In the genomic region with DNA sequence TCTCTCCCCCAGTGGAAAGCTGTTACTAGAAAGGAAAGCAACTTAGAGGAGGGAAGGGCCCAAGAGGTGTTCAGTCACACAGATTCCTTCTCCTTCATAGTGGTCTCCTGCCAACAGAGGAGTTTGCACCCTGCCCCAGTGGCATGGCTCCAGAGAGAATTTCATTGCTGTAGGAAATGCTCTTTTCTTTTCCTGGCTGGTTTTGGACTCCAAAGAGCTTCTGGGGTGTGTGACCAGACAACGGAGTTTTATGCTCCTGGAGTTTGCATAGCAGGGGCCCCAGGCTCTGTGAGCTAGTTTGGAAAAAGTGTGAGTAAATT, we compare ENCODE assay signal across 8 mouse cellular contexts. TPM values are rescaled to one million over a fixed set of nuclear protein-coding genes. Genes with fewer than 3 reads are reported as not detected.
DNase-seq lines count a peak whose midpoint lies in the region; ATAC-seq and TF ChIP-seq lines count a peak whose summit lies in the region.

No protein-coding gene starts in this region.

- peak overlapping the region; percentile 80 for H3K27ac ChIP-seq in lung, embryonic 14.5 days (ENCODE audit: low read depth)
- H3K27ac ChIP-seq in embryonic facial prominence, embryonic 15.5 days (replicated peaks) = peak overlapping the region; percentile 78; the same call in 1 of the 2 replicates
- H3K27ac ChIP-seq in hindbrain, embryonic 11.5 days (ENCODE audit: low read depth, low read length) = no peak overlapping the region
- no peak overlapping the region for H3K27ac ChIP-seq in liver, embryonic 14.5 days
- H3K27ac ChIP-seq in stomach, embryonic 15.5 days = peak overlapping the region; percentile 81

- no peaks in the 10 kb centered on the region for H3K9me3 ChIP-seq in lung, embryonic 14.5 days (ENCODE audit: low read depth, low read length)
- H3K9me3 ChIP-seq in embryonic facial prominence, embryonic 15.5 days (replicated peaks) = no peaks in the 10 kb centered on the region
- no peaks in the 10 kb centered on the region for H3K9me3 ChIP-seq in hindbrain, embryonic 11.5 days (ENCODE audit: control insufficient read depth, low read length)
- no peaks in the 10 kb centered on the region for H3K9me3 ChIP-seq in liver, embryonic 14.5 days (ENCODE audit: control insufficient read depth, low read length)
- no peaks in the 10 kb centered on the region for H3K9me3 ChIP-seq in stomach, embryonic 15.5 days

- no peak for TF ChIP-seq CTCF in lung, embryonic 14.5 days (IDR thresholded peaks at IDR 0.05; ENCODE audit: low read depth)
- no peak for TF ChIP-seq CTCF in liver, embryonic 14.5 days (IDR thresholded peaks at IDR 0.05; ENCODE audit: low read depth)

- TF ChIP-seq EP300 in liver, embryonic 14.5 days (IDR thresholded peaks at IDR 0.05; ENCODE audit: low read depth) = no peak

- peak overlapping the region; percentile 82 for H3K4me2 ChIP-seq in lung, embryonic 14.5 days
- peak overlapping the region; percentile 80 for H3K4me2 ChIP-seq in embryonic facial prominence, embryonic 15.5 days (replicated peaks)
- H3K4me2 ChIP-seq in hindbrain, embryonic 11.5 days (replicated peaks; ENCODE audit: low read depth, low read length) = peak overlapping the region; percentile 81
- peak overlapping the region; percentile 54 for H3K4me2 ChIP-seq in liver, embryonic 14.5 days (ENCODE audit: low read depth)
- peak overlapping the region; percentile 83 for H3K4me2 ChIP-seq in stomach, embryonic 15.5 days

- WGBS in lung, embryonic 14.5 days = 4% methylated on average over 1 of the region's 1 CpGs
- WGBS in embryonic facial prominence, embryonic 15.5 days = 6% methylated on average over 1 of the region's 1 CpGs
- WGBS in hindbrain, embryonic 11.5 days = 8% methylated on average over 1 of the region's 1 CpGs
- WGBS in liver, embryonic 14.5 days (ENCODE audit: insufficient replicate concordance) = 14% methylated on average over 1 of the region's 1 CpGs
- WGBS in stomach, embryonic 15.5 days = 3% methylated on average over 1 of the region's 1 CpGs

- peak; percentile 47 for DNase-seq in lung, embryonic 14.5 days
- DNase-seq in lung, postnatal 25 days (ENCODE audit: low spot score) = no peak
- DNase-seq in hindbrain, embryonic 11.5 days (ENCODE audit: low spot score) = no peak
- no peak for DNase-seq in liver, embryonic 14.5 days (ENCODE audit: low read depth in 3 of 3, low spot score in 3 of 3)
- no peak for DNase-seq in B cell, adult 2 months
- DNase-seq in urinary bladder, postnatal 25 days (ENCODE audit: low spot score) = no peak

- H3K9ac ChIP-seq in lung, embryonic 14.5 days = peak overlapping the region; percentile 83
- no peak overlapping the region for H3K9ac ChIP-seq in embryonic facial prominence, embryonic 15.5 days
- peak overlapping the region; percentile 77; the same call in 1 of the 2 replicates for H3K9ac ChIP-seq in hindbrain, embryonic 11.5 days (ENCODE audit: low read depth, low read length)
- H3K9ac ChIP-seq in liver, embryonic 14.5 days (replicated peaks) = no peak overlapping the region
- peak overlapping the region; percentile 58 for H3K9ac ChIP-seq in stomach, embryonic 15.5 days

- H3K36me3 ChIP-seq in lung, embryonic 14.5 days (ENCODE audit: insufficient read depth) = no peaks in the 10 kb centered on the region
- no peaks in the 10 kb centered on the region for H3K36me3 ChIP-seq in embryonic facial prominence, embryonic 15.5 days
- H3K36me3 ChIP-seq in hindbrain, embryonic 11.5 days (ENCODE audit: control insufficient read depth, insufficient read depth, low read length) = no peaks in the 10 kb centered on the region
- H3K36me3 ChIP-seq in liver, embryonic 14.5 days (replicated peaks; ENCODE audit: control insufficient read depth, insufficient read depth, low read depth) = no peaks in the 10 kb centered on the region
- H3K36me3 ChIP-seq in stomach, embryonic 15.5 days = no peaks in the 10 kb centered on the region

- H3K4me1 ChIP-seq in lung, embryonic 14.5 days (ENCODE audit: insufficient read depth) = no peaks in the 10 kb centered on the region
- no peaks in the 10 kb centered on the region for H3K4me1 ChIP-seq in embryonic facial prominence, embryonic 15.5 days
- no peaks in the 10 kb centered on the region for H3K4me1 ChIP-seq in hindbrain, embryonic 11.5 days (replicated peaks; ENCODE audit: control insufficient read depth, insufficient read depth, low read length)
- no peaks in the 10 kb centered on the region for H3K4me1 ChIP-seq in liver, embryonic 14.5 days (replicated peaks; ENCODE audit: control insufficient read depth in 2 of 2, insufficient read depth in 2 of 2, low read length in 1 of 2)
- peaks cover 3% of the 10 kb centered on the region for H3K4me1 ChIP-seq in stomach, embryonic 15.5 days

- H3K27me3 ChIP-seq in lung, embryonic 14.5 days (ENCODE audit: insufficient read depth, low read length) = no peaks in the 10 kb centered on the region
- H3K27me3 ChIP-seq in embryonic facial prominence, embryonic 15.5 days = no peaks in the 10 kb centered on the region
- no peaks in the 10 kb centered on the region for H3K27me3 ChIP-seq in hindbrain, embryonic 11.5 days (ENCODE audit: control insufficient read depth, insufficient read depth, low read length)
- H3K27me3 ChIP-seq in liver, embryonic 14.5 days (ENCODE audit: control insufficient read depth, insufficient read depth, low read length) = peaks cover 11% of the 10 kb centered on the region
- H3K27me3 ChIP-seq in stomach, embryonic 15.5 days (replicated peaks) = no peaks in the 10 kb centered on the region

- ATAC-seq in lung, embryonic 14.5 days (ENCODE audit: insufficient read depth) = no peak
- no peak for ATAC-seq in embryonic facial prominence, embryonic 15.5 days (ENCODE audit: insufficient number of reproducible peaks, low FRiP score, low TSS enrichment, low read depth)
- ATAC-seq in hindbrain, embryonic 11.5 days (ENCODE audit: low FRiP score) = no peak
- 0 out of 2 replicates have a peak, but pooled peaks have one; percentile 12 for ATAC-seq in liver, embryonic 14.5 days (ENCODE audit: insufficient read depth)
- ATAC-seq in stomach, embryonic 15.5 days (ENCODE audit: insufficient read depth, low FRiP score, low read depth) = no peak

- H3K4me3 ChIP-seq in lung, embryonic 14.5 days (ENCODE audit: low read depth, low read length) = peak overlapping the region; percentile 74
- H3K4me3 ChIP-seq in embryonic facial prominence, embryonic 15.5 days (replicated peaks) = peak overlapping the region; percentile 73
- H3K4me3 ChIP-seq in hindbrain, embryonic 11.5 days (ENCODE audit: low read depth, low read length) = peak overlapping the region; percentile 61
- H3K4me3 ChIP-seq in liver, embryonic 14.5 days (ENCODE audit: insufficient read depth in 1 of 2, low read depth in 2 of 2, low read length in 2 of 2) = peak overlapping the region; percentile 47 to 59
- H3K4me3 ChIP-seq in stomach, embryonic 15.5 days (replicated peaks) = peak overlapping the region; percentile 74

RNA-seq across cellular contexts. Expression of gene Vegfc, which starts 0.7 kb away (rescaled TPM):
- polyA plus RNA-seq in lung, embryonic 14.5 days (2014; fragmentation: Nextera tagmentation; extraction: Ambion mirVana) = 14.5 and 14.8 TPM in 2 replicates
- 8.5 and 10.4 TPM in 2 replicates for polyA plus RNA-seq in embryonic facial prominence, embryonic 15.5 days (2015; fragmentation: Nextera tagmentation; extraction: Ambion mirVana)
- 5.9 and 7.2 TPM in 2 replicates for polyA plus RNA-seq in hindbrain, embryonic 11.5 days (2014; fragmentation: Nextera tagmentation; extraction: Ambion mirVana)
- 0.90 and 1.1 TPM in 2 replicates for polyA plus RNA-seq in liver, embryonic 14.5 days (2012; rRNA removed)
- 1.4 and 1.5 TPM in 2 replicates for polyA plus RNA-seq in liver, embryonic 14.5 days (2014; fragmentation: Nextera tagmentation; extraction: Ambion mirVana)
- polyA plus RNA-seq in stomach, embryonic 15.5 days (2015; fragmentation: Nextera tagmentation; extraction: Ambion mirVana) = 9.0 and 9.2 TPM in 2 replicates

Comparison
In these comparisons a context has a peak if more than half of its experiments do, and no peak if none do; other contexts are left out.
1. H3K27ac ChIP-seq: peak in lung, embryonic 14.5 days (single experiment), embryonic facial prominence, embryonic 15.5 days (single experiment) and stomach, embryonic 15.5 days (single experiment); none in hindbrain, embryonic 11.5 days (single experiment) and liver, embryonic 14.5 days (single experiment).
2. H3K9ac ChIP-seq: peak in lung, embryonic 14.5 days (single experiment), hindbrain, embryonic 11.5 days (single experiment) and stomach, embryonic 15.5 days (single experiment); none in embryonic facial prominence, embryonic 15.5 days (single experiment) and liver, embryonic 14.5 days (single experiment).
3. Peak in every context shown above with its lines, with median percentiles within 50 percentile points of each other: H3K4me2 ChIP-seq and H3K4me3 ChIP-seq.